Mouse (Mus musculus) kidney, adult 18-20 months (tissue): Measurements from ENCODE around the gene Krt73.

Source experiments
- DNase-seq: peaks from one replicate; pipeline ENCODE4 v3.0.0; 2021

Krt73 gene

GRCm38 (mm10) chr15:101802296-101802835 lies at the start of gene Krt73:
Gene Krt73 (minus strand): TSS chr15:101802346.
- DNase-seq: no peak

DNA sequence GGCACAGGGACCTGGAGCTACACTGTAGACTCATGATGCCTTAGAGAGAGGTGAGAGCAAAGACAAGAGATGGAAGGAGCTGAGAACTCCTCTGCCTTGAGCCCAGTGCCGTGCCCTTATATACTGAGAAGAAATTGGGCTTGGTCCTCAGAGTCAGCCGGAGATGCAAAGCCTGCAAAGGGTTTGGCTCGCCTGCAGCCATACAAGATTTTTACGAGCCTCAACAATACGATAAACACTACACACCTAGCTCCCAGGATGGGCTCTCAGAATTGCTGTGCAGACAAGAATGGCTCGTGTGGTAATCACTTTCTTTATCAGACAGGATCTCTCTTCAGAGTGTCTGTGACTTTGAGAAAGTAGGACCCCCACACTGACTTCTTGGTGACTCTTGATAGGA lies 48.5 kb upstream of the Krt73 start, which contains the start of gene Krt1:
Gene Krt1, minus strand, starts transcription at position 101 of the 400 bp plus-strand sequence.
- DNase-seq: no peak

DNA sequence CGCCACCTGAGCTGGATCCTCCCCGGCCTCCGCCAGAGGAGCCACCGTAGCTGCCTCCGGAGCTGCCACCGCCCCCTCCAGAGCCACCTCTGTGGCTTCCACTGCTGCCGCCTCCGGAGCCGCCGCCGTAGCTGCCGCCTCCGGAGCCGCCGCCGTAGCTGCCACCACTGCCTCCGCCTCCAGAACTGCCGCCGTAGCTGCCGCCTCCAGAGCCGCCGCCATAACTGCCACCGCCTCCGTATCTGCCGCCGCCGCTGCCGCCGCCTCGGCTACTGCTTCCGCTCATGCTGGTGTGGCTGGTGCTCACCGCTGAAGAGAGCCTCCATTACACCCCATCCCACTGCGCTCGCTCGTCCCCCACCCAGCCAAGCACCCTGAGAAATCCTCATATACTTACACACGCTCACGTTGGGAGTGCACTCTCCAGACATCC lies 43.8 kb upstream of the Krt73 start:
- peak; percentile 32 for DNase-seq

- DNase-seq: no peak
Observed at GRCm38 (mm10) chr15:101843192-101843591, 41.0 kb upstream of the Krt73 start.

- DNase-seq: no peak
Observed at GRCm38 (mm10) chr15:101834784-101835328, 32.7 kb upstream of the Krt73 start.

- DNase-seq: no peak
Observed at GRCm38 (mm10) chr15:101833131-101833530, 31.0 kb upstream of the Krt73 start.

- DNase-seq: no peak
Observed at GRCm38 (mm10) chr15:101829441-101829840, 27.3 kb upstream of the Krt73 start.

DNA sequence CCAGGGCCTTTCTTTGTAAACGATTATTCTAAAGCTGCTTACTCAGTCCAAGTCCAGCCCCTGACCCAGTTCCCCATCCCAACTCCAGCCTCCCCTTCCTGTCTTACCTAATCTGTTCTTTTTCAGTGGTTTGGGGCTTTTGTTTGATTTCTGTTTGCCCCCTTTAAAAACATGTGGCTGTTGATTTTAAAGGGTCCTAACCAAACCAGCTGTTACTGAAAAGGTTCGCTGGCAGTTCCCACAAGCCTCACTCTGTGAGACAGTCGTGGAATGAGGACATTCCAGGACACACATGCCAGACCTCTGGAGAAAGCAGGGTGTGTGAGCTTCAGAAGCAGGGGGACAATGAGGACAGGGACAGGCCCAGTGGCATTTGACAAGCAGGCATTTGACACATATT lies 19.6 kb upstream of the Krt73 start:
- DNase-seq: no peak

GRCm38 (mm10) chr15:101817875-101818274 lies 15.7 kb upstream of the Krt73 start, which contains the start of gene Krt2:
Gene Krt2 (minus strand): TSS chr15:101818169.
- no peak for DNase-seq

- DNase-seq: no peak
Observed at GRCm38 (mm10) chr15:101803052-101803822, 1.1 kb upstream of the Krt73 start.

- no peak for DNase-seq
Observed at GRCm38 (mm10) chr15:101790867-101791266, 11.3 kb downstream of the Krt73 start.

- no peak for DNase-seq
Observed at GRCm38 (mm10) chr15:101786360-101786759, 15.8 kb downstream of the Krt73 start, which contains the start of gene Krt72. Gene Krt72 (minus strand): TSS chr15:101786460.

GRCm38 (mm10) chr15:101773420-101773819 lies 28.7 kb downstream of the Krt73 start:
- no peak for DNase-seq

- DNase-seq: peak; percentile 90
Observed at GRCm38 (mm10) chr15:101772711-101773081, 29.4 kb downstream of the Krt73 start.

GRCm38 (mm10) chr15:101772080-101772710 lies 30.0 kb downstream of the Krt73 start:
- peak; percentile 12 for DNase-seq

GRCm38 (mm10) chr15:101770226-101770625 lies 31.9 kb downstream of the Krt73 start:
- DNase-seq: no peak
